Mouse (Mus musculus) megakaryocyte, adult 5-6 weeks (primary cell): ENCODE data around the gene Nyap1. TPM values are rescaled to one million over a fixed set of nuclear protein-coding genes. Genes with fewer than 3 reads are reported as not detected.

Source experiments
- ATAC-seq: 2 replicates; pipeline ENCODE4 v1.8.0; 2016; ENCODE audit warnings: mild to moderate bottlenecking, inconsistent platforms; ENCODE audit not compliant: poor library complexity, severe bottlenecking
- total RNA-seq, 2 experiments: library from RNA; stranded (forward) in 1 of 2; stranded (reverse) in 1 of 2; fragments of 153-499, 151-499 nt in 1 of 2; fragments of 221-1000, 200-1000 nt in 1 of 2; gene quantifications; 2 replicates each; pipeline versions ENCODE4 v1.2.3 to v1.2.4; 2015 to 2017

Gene Nyap1
- total RNA-seq, 2 experiments from 2014 or later: 0.27 to 0.84 TPM

DNA sequence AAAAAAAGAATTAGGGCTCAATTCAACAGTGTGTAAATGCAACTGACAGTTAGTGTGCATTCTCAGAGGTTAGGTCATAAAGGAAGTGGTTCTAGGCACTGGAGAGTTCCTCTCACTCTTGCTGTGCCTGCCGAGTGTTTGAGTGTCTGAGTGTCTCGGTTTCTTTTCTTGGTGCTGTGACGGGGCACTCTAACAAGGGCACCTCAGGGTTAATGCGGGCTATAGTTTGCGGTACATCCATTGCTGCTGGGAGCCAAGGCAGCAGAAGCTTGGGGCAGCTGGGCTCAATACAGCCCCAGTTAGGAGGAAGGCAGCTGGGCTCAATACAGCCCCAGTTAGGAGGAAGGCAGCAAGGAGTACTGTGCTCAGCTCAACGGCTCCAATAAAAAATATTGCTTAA, 36.2 kb downstream of the Nyap1 start:
- peak; percentile 66 for ATAC-seq

DNA sequence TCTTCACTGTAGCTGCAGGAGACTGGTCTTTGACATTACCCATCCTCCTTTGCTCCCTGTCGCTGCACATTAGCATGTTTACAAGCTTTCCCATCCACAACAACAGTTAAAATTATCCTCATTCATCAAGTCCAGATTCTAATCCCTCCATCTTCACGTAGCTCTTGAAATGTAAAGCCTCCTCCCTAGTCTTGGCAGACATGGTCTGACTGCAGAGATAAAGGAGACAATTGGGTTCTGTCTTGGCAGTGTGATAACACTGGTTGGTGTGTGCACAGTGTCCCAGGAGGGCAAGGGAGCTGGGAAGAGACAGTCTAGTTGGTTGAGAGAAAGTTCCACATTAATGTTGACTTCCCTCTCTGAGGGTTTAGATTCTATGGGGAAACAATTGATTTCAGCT, 41.6 kb downstream of the Nyap1 start:
- ATAC-seq: no peak

DNA sequence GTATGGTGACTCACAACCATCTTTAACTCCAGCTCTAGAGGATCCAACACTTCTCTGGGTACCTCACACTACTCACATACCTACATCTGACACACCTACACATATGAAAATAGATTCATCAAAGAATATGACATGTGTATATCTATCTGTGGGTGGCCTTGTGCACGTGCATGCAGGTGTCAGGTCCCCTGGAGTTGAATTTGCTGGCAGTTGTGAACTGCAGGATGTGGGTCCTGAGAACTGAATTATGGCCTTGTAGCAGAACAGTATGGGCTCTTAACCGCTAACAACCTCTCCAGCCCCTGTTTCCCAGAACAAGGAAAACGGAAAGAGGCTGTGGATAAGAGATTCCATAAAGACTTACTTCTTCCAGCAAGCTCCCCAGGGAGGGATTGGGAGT, 42.3 kb downstream of the Nyap1 start:
- ATAC-seq: no peak

DNA sequence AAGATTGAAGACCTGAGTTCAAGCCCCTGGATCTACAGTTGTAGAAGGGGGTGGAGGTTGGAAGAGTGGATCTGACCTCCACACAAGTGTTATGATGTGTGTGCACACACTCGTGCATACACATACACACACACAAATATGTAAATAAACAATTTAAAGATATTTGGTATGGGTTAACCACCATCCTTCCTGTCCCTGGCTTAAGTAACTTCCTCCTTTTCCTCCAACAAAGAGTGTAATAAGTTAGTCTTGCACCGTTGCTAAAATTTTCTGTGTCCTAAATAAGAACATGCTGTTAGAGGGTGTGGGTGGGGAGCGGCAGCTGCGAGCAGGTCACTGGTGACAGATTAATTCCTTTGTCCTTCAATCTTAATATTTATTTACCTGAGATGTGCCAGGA, 45.5 kb downstream of the Nyap1 start:
- ATAC-seq: peak; percentile 75

DNA sequence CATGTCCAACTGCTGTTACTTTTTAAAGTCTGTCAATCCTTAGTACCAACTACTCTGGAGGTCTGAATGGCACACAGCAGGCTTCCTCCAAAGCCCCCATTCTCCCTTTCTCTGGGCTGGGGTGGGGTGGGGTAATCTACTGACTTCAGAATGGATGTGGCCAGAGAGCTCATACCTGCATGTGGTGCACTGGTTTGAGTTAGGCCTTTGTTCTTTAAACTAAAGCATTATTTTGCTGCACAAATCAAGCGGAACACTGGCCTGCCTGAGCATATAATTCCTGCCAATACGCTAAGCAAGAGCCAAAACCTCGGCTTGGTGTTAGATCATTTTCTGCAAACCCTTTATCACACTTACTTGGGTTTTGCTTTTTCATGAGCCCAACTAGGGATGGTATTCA, 46.6 kb downstream of the Nyap1 start:
- no peak for ATAC-seq

- ATAC-seq: no peak
These were observed 49.5 kb downstream of the Nyap1 start for GRCm38 (mm10) chr5:137691881-137692280.

- ATAC-seq: no peak
These were observed 50.9 kb downstream of the Nyap1 start for GRCm38 (mm10) chr5:137690531-137690930.

DNA sequence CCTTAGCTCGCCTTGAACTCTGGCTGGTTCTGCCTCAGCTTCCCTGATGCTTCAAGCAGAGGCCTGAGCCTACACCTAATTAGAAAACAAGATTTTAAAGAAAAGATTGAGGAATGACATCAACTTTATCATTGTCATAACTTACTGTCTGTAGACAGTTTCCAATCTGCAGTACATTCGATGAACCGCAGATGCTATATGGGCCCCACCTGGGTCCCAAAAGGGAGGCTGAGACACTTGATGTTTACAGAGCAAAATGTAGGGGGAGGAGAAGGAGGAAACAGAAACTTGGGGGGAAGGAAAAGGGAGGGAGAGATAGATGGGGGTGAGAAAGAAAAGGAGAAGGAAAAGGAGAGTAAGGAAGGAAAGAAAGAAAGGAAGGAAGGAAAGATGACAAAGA, 51.4 kb downstream of the Nyap1 start:
- no peak for ATAC-seq

DNA sequence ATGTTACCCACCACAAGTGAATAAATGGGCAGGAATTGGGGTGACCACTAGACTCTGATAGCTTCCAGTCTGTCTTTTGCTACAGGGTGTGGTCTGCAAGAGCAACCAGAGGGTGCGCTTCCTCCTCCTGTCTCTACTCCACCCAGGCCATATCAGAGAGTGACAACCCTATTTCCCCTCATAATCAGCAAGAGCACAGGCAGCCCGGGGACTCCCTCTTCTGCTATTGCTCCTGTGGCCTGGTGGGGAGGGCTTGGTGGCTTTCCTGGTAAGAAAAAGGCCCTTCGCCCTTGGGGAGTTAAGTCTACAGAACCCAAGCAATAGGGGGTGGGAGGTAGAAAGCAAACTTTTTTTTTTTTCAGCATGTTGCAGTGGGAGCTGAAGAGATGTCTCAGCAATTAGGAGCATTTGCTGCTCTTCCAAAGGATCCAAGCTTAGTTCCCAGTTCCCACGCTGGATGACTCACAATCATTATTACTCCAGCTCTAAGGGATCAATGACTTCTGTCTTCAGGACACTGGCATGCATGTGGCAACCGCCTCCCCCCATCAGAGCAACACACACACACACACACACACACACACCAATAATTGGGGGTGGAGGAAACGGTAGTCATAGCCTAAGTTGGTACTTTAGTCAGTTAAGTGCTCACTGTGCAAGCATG, 55.1 kb downstream of the Nyap1 start:
- peak; percentile 63 for ATAC-seq

- ATAC-seq: peak; percentile 37
These were observed 55.8 kb downstream of the Nyap1 start for GRCm38 (mm10) chr5:137685653-137686052.

DNA sequence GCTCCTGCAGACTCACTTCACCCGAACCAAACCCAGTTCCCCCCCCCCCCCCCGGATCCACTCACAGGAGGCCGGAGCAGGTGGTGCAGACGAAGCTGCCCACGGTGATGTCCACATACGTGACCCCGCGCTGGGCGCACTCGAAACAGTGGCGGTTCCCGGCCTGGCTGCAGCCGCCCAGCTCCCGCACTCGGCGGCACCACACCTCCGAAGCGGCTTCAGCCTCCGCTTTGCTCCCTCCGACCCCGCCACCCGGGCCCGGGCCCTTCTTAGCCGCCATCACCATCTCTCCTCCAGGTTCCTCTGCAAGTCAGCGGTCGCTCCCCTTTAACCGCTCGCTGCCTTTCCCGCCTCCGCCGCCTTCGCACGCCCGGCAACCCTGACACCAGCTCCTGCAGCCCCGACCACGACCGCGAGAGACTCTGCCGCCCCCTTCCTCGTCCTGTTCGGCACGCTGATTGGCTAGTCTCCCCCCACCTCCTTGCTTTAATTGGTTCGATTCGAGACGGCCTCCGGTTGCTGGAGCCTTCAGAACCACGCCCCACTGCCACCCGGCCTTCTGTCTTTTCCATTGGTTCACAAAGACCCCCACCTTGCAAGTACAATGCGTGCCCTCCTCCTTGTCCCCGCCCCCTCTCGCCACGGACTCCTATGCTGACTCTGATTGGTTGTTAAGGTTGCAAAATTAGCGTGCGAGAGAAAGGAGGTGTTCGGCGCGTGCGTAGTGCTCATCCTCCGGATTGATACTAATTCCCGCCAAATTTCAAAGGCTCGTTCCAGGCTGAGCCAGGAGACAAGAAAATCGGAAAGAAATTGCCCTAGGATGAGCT, 56.9 kb downstream of the Nyap1 start, which contains the start of gene Agfg2:
Agfg2 (minus strand) TSS at position 433 of the 830 bp plus-strand sequence.
- peak; percentile 92 for ATAC-seq

- no peak for ATAC-seq
These were observed 57.8 kb downstream of the Nyap1 start for GRCm38 (mm10) chr5:137683388-137684293.

- no peak for ATAC-seq
These were observed 58.9 kb downstream of the Nyap1 start for GRCm38 (mm10) chr5:137682526-137682925.

Other genes starting within 250 kb of the Nyap1 start
- 20.4 and 27.5 TPM in 2 replicates for gene Pop7, start 239.1 kb downstream of the Nyap1 start, total RNA-seq (2015)
- gene Pop7, start 239.1 kb downstream of the Nyap1 start, total RNA-seq (2017): 11.9 and 14.9 TPM in 2 replicates
- gene Gigyf1, start 223.1 kb downstream of the Nyap1 start, total RNA-seq (2015): 8.3 and 8.5 TPM in 2 replicates
- gene Gigyf1, start 223.1 kb downstream of the Nyap1 start, total RNA-seq (2017): 5.6 and 5.9 TPM in 2 replicates
- not detected in 2 replicates for gene Epo, start 208.4 kb downstream of the Nyap1 start, total RNA-seq (2015)
- not detected in 2 replicates for gene Epo, start 208.4 kb downstream of the Nyap1 start, total RNA-seq (2017)
- gene Gnb2, start 208.1 kb downstream of the Nyap1 start, total RNA-seq (2015): 393 and 449 TPM in 2 replicates
- 377 and 389 TPM in 2 replicates for gene Gnb2, start 208.1 kb downstream of the Nyap1 start, total RNA-seq (2017)
- not detected in 2 replicates for gene Actl6b, start 188.1 kb downstream of the Nyap1 start, total RNA-seq (2015)
- not detected in 2 replicates for gene Actl6b, start 188.1 kb downstream of the Nyap1 start, total RNA-seq (2017)
- gene Tfr2, start 171.8 kb downstream of the Nyap1 start, total RNA-seq (2015): 0.89 and 1.0 TPM in 2 replicates
- gene Tfr2, start 171.8 kb downstream of the Nyap1 start, total RNA-seq (2017): 1.3 and 2.5 TPM in 2 replicates
- gene Mospd3, start 140.5 kb downstream of the Nyap1 start, total RNA-seq (2015): 60.5 and 64.2 TPM in 2 replicates
- gene Mospd3, start 140.5 kb downstream of the Nyap1 start, total RNA-seq (2017): 6.4 and 10.6 TPM in 2 replicates
- 0.40 and 1.0 TPM in 2 replicates for gene Pcolce, start 127.8 kb downstream of the Nyap1 start, total RNA-seq (2015)
- gene Pcolce, start 127.8 kb downstream of the Nyap1 start, total RNA-seq (2017): 0.51 TPM in 1 of 2 replicates, not detected in the other
- 0.18 TPM in 1 of 2 replicates, not detected in the other for gene Fbxo24, start 112.6 kb downstream of the Nyap1 start, total RNA-seq (2015)
- 0.37 TPM in 1 of 2 replicates, not detected in the other for gene Fbxo24, start 112.6 kb downstream of the Nyap1 start, total RNA-seq (2017)
- 76.5 and 93.0 TPM in 2 replicates for gene Lrch4, start 112.5 kb downstream of the Nyap1 start, total RNA-seq (2015)
- gene Lrch4, start 112.5 kb downstream of the Nyap1 start, total RNA-seq (2017): 57.1 and 66.7 TPM in 2 replicates
- gene Gm20605, start 112.4 kb downstream of the Nyap1 start, total RNA-seq (2015): 8.1 and 10.2 TPM in 2 replicates
- 5.7 and 18.8 TPM in 2 replicates for gene Gm20605, start 112.4 kb downstream of the Nyap1 start, total RNA-seq (2017)
- 59.9 and 97.5 TPM in 2 replicates for gene Sap25, start 100.3 kb downstream of the Nyap1 start, total RNA-seq (2015)
- 27.8 and 35.6 TPM in 2 replicates for gene Sap25, start 100.3 kb downstream of the Nyap1 start, total RNA-seq (2017)
- gene Irs3, start 95.9 kb downstream of the Nyap1 start, total RNA-seq (2015): not detected in 2 replicates
- gene Irs3, start 95.9 kb downstream of the Nyap1 start, total RNA-seq (2017): not detected in 2 replicates
- 19.3 and 19.9 TPM in 2 replicates for gene Agfg2, start 56.9 kb downstream of the Nyap1 start, total RNA-seq (2015)
- 16.6 and 18.3 TPM in 2 replicates for gene Agfg2, start 56.9 kb downstream of the Nyap1 start, total RNA-seq (2017)
- 55.9 and 74.7 TPM in 2 replicates for gene Tsc22d4, start 4.1 kb upstream of the Nyap1 start, total RNA-seq (2015)
- 112 and 113 TPM in 2 replicates for gene Tsc22d4, start 4.1 kb upstream of the Nyap1 start, total RNA-seq (2017)
- gene Ppp1r35, start 37.2 kb upstream of the Nyap1 start, total RNA-seq (2015): 48.6 and 55.3 TPM in 2 replicates
- 34.1 and 40.1 TPM in 2 replicates for gene Ppp1r35, start 37.2 kb upstream of the Nyap1 start, total RNA-seq (2017)
- gene Mepce, start 46.0 kb upstream of the Nyap1 start, total RNA-seq (2015): 20.9 and 24.0 TPM in 2 replicates
- 16.2 and 22.8 TPM in 2 replicates for gene Mepce, start 46.0 kb upstream of the Nyap1 start, total RNA-seq (2017)
- gene Zcwpw1, start 46.2 kb upstream of the Nyap1 start, total RNA-seq (2015): 6.4 and 10.0 TPM in 2 replicates
- 16.1 and 18.1 TPM in 2 replicates for gene Zcwpw1, start 46.2 kb upstream of the Nyap1 start, total RNA-seq (2017)
- 65.2 and 103 TPM in 2 replicates for gene Pilra, start 94.7 kb upstream of the Nyap1 start, total RNA-seq (2015)
- gene Pilra, start 94.7 kb upstream of the Nyap1 start, total RNA-seq (2017): 95.8 and 100 TPM in 2 replicates
- gene Pilrb1, start 116.5 kb upstream of the Nyap1 start, total RNA-seq (2015): 94.9 and 109 TPM in 2 replicates
- 82.8 and 86.5 TPM in 2 replicates for gene Pilrb1, start 116.5 kb upstream of the Nyap1 start, total RNA-seq (2017)
- 106 and 132 TPM in 2 replicates for gene Pilrb2, start 130.2 kb upstream of the Nyap1 start, total RNA-seq (2015)
- 62.6 and 73.1 TPM in 2 replicates for gene Pilrb2, start 130.2 kb upstream of the Nyap1 start, total RNA-seq (2017)
- not detected in 2 replicates for gene Cyp3a13, start 180.0 kb upstream of the Nyap1 start, total RNA-seq (2015)
- gene Cyp3a13, start 180.0 kb upstream of the Nyap1 start, total RNA-seq (2017): not detected in 2 replicates
- gene Gjc3, start 221.5 kb upstream of the Nyap1 start, total RNA-seq (2015): not detected in 2 replicates
- gene Gjc3, start 221.5 kb upstream of the Nyap1 start, total RNA-seq (2017): not detected in 2 replicates
- not detected in 2 replicates for gene Azgp1, start 239.9 kb upstream of the Nyap1 start, total RNA-seq (2015)
- not detected in 2 replicates for gene Azgp1, start 239.9 kb upstream of the Nyap1 start, total RNA-seq (2017)